Mouse (Mus musculus): Measurements from ENCODE around the gene Erbb4.

Gene Erbb4

DNA sequence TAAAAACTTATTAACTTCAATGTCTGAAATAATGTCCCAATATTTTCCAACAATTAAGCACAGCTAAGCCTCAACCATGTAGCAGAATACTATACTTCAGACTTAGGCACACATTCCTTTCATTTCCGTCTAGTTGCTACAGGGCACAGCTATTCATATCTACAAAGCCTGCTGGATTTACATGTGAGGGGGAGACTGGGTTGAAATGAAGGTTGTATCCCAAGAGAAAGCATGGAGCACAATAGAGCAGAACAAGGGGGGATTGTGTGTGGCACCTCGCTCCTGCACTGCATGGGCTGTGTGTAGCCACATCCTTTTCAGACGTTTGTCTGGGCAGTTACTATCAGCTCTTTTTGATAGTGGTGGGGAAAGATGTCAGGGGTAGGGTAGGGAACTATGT is 83.0 kb downstream of the Erbb4 start:
- no peak for DNase-seq (ENCODE audit: low spot score)

DNA sequence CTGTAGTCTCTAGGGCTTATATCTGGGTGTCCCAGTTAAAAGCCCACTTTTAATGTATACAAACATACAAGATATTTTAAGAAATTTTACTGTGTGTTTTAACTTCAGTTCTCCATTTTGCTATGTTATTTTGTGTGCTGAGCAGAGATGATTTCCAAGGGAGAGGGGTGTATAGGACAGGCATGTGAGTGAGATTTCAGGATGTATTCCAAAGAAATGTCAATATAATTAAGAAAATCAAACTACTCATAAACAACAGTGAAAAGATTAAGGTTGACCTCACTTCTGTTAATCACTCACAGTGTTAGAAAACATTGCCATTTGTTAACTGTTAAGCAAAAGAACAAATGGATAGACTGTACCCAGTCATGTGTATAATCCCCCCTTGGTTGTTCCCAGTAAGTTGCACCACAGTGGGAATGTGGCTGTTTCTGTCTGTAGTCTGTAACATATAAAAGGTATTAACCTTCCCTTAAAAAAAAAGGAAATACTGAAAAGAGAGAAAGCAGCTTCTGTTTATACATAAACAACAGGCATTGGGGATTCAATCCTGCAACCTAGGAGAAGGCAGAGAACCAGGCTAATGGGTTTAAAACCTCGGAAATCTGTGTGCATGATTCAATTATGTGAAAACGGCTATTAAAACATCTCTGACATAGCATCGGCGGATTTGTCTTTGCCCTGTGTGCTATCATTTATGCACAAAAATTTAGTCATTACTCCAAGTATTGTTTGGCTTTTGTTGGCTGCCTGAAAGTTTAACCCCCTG is 84.5 kb downstream of the Erbb4 start:
- DNase-seq (ENCODE audit: low spot score): no peak

DNA sequence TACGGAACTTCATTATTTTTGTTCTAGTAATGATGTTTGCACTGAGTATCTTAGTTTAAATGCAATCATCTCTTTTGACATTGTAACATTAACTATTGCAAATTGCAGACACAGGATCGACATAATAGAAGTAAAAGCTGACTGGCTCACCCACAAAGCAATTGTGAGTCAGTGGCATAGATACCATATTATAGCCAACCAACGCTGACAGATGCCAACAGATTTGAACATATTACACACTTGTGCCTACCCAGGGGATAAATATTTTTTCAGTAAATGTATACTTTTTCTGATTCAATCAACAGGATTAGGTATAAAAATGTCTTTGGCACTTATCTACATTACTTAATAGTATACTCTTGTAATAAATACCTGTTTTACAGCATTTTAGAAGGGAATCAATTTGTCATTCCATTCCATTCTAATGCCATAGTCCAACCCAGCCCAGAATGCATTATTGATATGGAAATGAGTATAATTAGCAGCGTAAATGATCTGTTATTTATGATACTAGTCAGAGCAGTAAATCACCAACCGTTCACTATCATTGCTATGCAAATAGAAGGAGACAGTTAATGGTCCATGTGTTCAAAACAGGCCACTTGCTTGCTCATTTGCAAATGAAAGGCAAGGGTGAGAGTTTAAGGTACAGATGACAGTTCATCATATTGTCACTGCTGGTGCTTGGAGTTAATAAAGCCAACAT is 97.9 kb downstream of the Erbb4 start:
- DNase-seq (ENCODE audit: low spot score): no peak

DNA sequence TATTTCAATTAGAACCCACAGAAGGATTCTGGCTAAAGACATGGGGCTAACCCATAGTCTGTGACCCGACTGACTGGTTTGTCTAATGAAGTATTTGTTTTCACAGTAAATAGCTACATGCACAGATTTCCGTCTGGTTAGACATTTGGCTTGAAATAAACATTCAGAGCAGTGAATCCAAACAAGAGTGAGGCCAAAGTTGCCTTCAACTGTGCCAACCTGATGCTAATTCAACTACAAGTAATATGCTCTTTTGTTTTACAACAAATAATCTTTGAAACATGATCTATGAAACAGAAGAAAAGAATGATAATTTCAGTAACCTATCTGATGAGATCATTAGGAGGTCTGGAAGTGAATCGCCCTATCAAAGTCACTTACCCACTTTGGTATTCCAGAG is 106.5 kb downstream of the Erbb4 start:
- DNase-seq (ENCODE audit: low spot score): no peak

DNA sequence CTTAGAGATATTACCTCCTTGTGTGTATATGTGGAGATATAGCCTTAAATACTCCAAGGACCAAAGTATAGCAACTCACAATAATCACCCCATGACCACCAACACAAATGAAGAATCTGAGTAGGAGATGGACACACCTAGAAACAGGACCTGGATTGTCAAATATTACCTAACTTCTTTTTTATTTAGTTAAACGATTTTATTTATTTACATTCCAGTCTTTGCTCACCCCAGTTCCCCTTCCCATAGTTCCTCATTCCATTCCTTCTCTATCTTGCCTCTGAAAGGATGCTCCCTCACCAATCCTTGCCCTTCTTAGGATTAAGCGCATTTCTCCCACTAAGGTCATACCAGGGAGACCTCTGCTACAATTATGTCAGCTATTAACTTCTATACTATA is 128.6 kb downstream of the Erbb4 start:
- no peak for DNase-seq (ENCODE audit: low spot score)

DNA sequence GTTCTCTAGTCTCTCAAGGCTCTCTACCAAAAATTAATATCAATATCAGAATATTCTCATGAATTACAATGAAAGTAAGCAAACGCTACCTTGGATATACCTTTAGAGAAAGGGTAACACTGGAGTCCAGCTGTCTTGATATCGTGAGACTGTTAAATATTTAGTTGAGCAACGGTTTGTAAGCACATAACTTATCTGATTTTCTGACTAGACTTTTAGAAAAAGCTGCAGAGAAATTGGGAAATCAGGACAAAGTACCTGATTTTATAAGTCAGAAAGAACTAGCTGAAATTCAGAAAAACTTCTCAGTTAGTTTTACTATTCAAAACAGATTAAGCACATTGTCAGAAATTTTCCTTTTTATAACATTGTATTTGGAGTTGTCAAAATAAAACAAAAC is 129.3 kb downstream of the Erbb4 start:
- no peak for DNase-seq (ENCODE audit: low spot score)

DNA sequence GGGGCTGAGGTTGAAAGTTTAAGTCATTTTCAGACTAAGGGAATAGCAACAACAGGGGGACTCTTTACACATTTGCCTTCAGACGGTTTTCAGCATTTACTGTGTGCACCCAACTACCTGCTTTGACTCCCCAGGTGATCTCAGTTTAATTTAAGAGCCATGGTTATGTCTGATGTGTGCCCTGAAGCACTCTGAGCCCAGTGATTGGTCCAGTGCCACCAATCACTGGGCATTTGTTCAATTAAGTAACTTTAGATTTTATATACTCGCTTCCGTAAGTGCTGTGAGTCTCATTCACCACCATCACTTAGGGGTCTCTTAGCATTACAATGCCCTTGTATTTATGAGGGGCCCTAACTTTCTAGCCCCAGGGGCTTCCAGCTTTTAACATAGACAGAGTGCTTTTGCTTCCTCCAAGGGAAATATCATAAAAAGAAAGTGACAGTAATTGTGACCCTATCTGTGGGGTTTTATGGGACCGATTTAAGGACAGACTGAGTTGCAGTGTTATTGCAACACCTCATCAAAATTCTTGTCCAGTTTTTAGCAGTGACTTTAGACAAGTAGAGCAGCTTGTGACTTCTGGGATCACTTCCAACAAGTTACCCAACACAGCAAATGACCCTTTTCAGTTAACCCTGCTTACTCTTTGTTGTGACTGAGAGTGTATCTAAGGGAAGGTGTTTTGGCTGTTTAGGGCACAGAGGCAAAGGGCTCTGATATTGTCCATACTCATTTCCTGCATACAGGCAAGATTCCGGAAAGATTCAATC is 134.3 kb downstream of the Erbb4 start:
- DNase-seq (ENCODE audit: low spot score): no peak

DNA sequence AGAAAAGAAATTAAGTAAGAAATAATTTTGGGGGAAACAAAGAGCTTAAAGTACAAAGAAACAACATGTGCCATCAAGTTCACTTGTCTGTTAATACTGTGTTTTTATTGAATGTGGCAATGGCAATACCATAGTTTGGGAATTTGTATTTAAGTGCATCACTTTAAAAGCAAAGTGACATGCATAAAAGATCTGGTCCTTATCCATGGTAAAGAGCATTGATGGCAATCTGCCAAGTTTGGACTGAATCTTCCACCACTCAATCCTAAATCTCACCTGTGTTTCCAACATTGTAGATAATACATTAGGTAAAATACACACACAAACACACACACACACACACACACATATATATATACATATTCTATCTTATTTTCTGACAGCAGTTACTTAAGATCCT is 143.7 kb downstream of the Erbb4 start:
- no peak for DNase-seq (ENCODE audit: low spot score)

DNA sequence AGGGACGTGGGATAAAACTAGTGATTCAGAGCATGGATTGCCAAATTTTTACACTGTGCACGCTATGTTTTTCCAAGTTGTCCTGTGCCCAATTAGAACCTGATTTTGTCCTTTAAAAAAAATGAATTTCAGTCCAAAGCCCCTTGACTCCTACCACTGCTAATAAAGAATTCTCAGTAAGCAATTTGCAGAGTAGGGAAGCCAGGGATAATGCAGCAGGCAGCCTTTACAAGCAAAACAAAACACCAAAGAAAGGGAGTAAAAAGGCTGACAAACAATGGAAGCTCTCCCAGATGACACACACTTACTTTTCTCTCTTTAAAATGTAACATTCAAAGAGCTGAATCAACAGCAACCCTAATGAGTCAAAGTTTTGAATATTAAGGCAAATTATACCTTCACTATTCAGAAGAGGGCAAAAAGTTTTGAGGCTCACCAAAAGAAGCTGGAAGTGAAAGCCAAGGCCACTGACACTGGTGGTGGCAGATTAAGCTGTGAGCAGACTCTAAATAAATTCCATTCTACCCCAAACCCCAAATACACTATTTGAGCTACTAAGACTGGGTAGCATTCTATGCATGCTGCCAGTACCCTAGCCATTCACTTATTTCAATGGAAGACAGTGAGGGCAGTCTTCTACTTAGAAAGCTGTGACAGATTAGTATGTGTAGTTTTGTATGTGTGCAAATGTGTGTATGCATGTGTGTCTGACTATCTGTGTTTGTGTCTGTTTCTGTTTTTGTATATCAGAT is 146.3 kb downstream of the Erbb4 start:
- no peak for DNase-seq (ENCODE audit: low spot score)

DNA sequence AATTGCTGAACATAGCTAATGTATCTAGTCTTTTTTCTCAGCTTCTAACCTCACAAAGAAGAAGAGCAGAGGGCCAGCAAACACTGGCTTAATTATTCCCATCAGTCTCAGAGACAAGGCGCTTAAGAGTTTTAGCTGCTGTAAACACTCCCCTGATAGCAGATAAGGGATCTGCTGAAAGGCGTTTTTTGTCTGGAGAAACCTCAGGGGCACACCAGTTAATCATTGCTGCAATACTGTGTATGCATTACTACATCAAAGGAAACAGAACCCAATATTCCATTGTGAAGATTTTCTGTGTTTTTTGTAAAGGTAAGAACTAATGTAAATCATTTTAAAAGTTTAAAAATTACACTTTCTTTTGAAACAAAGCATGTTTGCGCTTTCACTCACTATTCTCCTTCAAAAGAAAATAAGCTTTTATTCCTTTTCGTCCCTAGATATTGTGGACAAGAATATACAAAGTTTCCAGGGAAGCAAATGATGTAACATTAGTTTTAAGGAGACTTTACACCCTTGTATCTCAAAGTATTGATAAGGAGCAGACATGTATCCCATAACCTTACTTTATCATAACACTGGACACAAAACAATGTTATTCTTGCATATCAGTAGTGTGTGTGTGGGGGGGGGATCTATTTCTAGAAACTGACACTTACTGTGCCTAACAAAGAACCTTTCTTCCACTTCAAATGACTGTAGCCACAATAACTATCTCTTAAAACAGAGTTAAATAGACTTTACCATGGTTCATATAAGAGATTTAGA is 150.9 kb downstream of the Erbb4 start:
- DNase-seq (ENCODE audit: low spot score): no peak

DNA sequence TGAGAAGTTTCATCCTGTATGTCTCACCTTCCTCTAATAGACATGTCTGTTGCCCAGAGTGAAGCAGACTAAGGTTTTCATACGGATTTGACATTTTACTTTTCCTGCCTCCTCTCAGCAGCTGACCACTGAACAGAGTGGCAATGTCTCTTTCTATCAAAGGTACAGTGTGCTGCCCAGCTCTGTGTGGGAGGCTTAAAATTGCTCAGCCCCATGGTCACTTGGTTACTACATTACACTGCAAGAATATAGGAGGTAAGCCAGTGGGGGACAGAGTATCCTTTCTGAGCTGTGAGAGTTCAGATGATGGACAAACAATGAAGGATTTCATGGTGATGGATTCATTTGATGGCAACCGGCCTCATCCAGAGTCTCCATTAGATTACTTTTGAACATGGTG is 152.4 kb downstream of the Erbb4 start:
- DNase-seq (ENCODE audit: low spot score): no peak

DNA sequence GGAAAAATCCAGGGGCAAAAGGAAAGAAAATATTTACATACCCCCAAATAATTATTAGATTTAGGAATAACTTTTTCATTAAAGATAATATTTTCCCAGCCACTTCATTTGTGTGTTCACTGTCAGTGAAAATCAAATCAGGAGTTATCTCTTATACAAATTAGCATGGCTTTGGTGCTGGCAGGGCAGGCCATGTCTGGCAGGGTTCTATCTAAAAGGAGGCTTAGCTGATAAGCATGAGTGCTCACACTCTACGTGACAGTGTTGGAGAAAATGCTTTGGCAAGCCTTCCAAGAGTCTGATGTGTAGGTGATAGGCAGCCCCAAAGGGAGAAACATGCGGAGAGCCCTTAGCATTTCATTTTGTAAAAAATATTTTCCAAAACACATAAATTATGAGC is 164.7 kb downstream of the Erbb4 start:
- no peak for DNase-seq (ENCODE audit: low spot score)

DNA sequence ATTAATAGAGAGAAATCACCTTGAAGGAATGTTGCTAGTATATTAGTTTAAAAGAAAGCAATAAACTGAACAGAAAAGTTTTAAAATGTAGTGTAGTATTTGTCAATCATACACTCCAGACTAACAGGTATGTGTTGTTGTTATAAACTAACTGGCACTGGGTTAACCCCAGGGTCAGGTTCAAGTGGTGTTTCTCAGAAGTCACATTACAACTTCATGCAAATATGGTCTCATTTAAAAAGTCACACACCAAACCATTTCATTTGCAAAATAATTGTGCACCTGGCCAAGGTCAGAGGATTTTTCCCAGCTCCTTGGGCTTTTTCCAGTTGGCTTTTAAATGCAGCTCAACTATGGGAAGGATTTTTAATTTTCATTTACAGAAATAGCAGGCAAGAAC is 173.1 kb downstream of the Erbb4 start:
- no peak for DNase-seq (ENCODE audit: low spot score)

DNA sequence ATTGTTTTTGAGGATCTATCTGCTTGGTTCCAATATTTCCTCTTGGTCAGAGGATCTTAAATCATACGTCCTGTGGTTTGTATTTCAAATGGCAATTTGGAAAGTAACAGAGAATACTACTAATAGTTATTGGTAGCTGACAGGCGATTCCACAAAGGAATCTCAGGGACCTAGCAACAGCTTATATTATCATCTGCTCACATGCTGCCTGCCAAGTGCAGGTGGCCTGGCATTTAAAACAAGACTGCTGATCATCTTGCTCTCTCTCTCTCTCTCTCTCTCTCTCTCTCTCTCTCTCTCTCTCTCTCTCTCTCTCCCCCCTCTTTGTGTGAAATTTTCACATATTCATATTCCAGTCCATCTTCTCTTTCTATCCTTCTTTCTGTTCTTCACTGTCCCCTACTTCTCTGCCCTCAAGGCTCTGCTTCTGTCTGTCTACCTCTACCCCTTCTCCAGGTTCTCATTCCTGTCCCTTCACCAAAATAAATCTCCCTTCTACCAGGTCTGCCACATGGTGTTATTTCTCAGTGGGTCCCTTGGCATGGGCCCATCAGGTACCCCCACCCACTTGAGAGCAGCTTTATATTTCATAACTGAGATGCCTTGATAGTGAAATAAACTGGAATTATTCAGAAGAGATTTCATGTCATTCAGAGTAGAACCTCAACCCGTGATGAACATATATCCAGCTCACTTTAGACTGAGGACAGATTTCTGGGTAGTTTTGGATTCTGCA is 174.4 kb downstream of the Erbb4 start:
- DNase-seq (ENCODE audit: low spot score): no peak

DNA sequence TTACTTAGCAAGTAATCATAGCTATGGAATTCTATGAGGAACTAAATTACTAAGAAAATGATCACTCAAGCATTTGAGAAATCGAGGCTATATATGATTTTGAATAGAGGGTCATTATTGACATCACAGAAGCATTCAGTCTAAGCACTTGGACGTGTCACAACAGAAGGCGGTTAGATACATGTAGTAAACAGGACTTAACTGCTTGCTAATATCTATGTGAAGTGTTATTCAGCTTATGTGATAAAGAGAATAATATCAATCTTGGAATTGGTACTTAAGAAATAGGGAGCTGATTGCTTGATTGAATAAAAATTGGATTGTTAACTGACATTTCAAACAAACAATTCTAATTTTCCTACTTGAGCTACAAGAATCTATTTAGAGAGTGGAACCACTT is 190.0 kb downstream of the Erbb4 start:
- DNase-seq (ENCODE audit: low spot score): no peak

DNA sequence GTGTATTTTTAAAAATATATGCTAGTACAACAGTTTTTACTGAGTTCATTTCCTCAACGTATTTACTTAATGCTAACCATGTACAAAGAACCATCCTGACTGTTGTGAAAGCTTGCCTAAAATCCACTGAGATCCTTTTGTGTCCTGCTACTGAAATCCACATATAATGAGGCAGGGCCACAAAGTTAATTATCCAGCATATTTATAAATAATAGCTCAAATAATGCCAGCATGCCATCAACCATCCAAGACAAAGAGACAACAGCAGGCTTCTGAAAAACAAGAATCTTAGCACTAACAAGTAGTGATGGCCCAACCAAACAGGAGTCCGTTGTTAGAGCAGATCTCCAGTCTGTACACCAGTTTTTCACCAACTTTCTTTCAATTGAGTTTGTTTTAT is 215.8 kb downstream of the Erbb4 start:
- no peak for DNase-seq (ENCODE audit: low spot score)

DNA sequence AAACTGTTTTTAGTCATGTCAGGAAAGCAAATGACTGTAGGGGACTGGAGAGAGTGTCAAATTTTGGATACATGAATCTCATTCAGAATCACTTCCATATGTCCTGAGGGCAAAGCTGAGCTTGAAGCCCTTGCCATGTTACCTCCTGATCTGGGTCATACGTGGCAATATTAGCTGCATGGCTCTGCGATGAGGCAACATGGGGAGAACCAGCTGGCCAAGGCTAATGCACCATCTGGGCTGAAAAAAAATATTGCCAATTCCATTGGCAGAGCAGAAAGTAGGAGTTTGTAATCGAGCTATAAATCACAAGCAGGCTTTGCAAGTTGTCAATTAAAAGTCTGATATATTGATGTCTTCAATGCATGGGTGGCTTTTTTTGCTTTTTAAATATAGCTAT is 221.0 kb downstream of the Erbb4 start:
- no peak for DNase-seq (ENCODE audit: low spot score)

DNA sequence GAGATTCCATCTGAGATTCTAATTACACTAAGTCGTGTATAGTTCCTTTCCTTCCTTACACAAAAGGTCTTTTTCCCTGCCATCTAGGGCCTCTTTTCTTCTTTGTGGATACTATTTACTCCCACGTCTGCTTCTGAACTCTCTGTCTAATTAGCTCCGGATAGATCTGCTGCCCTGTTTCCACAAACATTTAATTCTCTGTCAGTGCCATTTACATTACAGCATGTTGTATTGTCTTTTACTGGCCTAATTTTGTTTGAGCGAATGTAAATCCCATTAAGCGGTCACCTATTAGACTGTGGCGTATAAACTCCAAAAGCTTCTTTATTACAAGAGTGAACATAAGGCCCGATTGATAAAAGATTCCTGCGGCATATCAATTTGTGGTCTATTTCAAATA is 232.9 kb downstream of the Erbb4 start:
- no peak for DNase-seq (ENCODE audit: low spot score)

DNA sequence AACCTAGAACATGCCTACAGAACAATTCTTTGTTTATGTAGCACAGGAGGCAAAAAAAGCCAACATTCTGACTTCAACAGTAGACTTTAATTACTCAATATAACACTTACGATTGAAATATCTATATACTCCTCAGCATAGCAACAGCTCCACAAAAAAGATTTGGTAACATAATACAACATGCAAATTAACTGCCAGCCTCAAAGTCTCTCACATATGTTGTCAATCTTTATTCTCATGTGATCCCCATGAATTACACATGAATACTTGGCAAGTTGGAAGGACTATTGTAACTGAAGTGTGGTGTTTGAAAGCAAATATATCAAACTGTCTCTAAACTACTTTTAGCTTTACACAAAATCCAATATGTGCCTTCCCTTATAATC is 234.2 kb downstream of the Erbb4 start:
- no peak for DNase-seq (ENCODE audit: low spot score)

DNA sequence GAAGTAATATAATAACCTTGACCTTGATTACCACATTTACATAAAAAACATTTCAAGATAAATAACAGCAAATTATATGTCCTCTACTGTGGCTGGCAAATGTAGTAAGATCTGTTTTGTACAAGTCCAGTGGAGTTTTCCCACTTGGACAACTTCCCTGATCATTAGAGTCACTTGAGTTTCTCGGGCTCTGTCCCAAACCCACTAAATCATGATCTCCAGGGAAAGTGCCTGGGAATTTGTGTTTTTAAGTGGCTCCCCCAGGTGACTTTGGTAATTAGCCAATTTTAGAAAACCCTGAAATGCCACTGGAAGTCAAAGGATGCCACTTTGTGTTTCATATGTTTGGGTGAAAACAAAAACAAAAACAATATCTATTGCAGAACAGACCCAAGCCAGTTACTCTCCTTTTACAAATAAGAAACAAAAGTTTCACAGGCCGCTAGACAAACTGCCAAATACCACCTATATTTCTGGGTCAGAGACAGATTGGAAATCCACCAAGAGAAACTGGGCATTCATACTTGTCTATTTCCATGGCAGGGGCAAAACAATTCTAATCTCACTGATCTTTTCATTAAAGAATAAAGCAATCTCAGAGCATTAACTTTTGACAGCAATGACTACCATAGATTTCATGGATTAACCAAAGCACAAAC is 234.8 kb downstream of the Erbb4 start:
- no peak for DNase-seq (ENCODE audit: low spot score)

Data from T-cell, adult 2 months (primary cell).